Mouse (Mus musculus) thymus, adult 2 months (tissue): ENCODE measurements around the gene Aldh1b1. TPM values are rescaled to one million over a fixed set of nuclear protein-coding genes. Genes with fewer than 3 reads are reported as not detected.

ENCODE experiments used
- DNase-seq: peaks from one replicate; pipeline ENCODE4 v3.0.0; 2021
- H3K27ac ChIP-seq: fragments of 200-500 bp; 2 replicates; pipeline ENCODE4 v1.5.1; 2012; ENCODE audit warnings: low read length, control low read depth; ENCODE audit not compliant: control insufficient read depth, insufficient read depth
- H3K27me3 ChIP-seq: fragments of 200-500 bp; 2 replicates; pipeline ENCODE4 v1.6.1; 2012; ENCODE audit warnings: mild to moderate bottlenecking, low read length, moderate library complexity, mixed read lengths; ENCODE audit not compliant: control insufficient read depth, insufficient read depth
- H3K36me3 ChIP-seq: fragments of 200-500 bp; 2 replicates; pipeline ENCODE4 v1.6.1; 2012; ENCODE audit warnings: mild to moderate bottlenecking, low read length, moderate library complexity; ENCODE audit not compliant: control insufficient read depth, insufficient read depth
- H3K4me1 ChIP-seq: fragments of 200-500 bp; replicated peaks from 2 replicates; pipeline ENCODE4 v1.6.1; 2012; ENCODE audit warnings: low read length; ENCODE audit not compliant: control insufficient read depth, insufficient read depth
- H3K4me3 ChIP-seq: fragments of 200-500 bp; 2 replicates; pipeline ENCODE4 v1.5.1; 2012; ENCODE audit warnings: mild to moderate bottlenecking, low read length, control low read depth, moderate library complexity; ENCODE audit not compliant: control insufficient read depth, insufficient read depth
- CTCF ChIP-seq: fragments of 200-500 bp; IDR thresholded peaks from 2 replicates; pipeline ENCODE4 v1.5.1; 2012; ENCODE audit warnings: mild to moderate bottlenecking, control low read depth, low read length, moderate library complexity, borderline replicate concordance; ENCODE audit not compliant: control insufficient read depth, poor library complexity, insufficient read depth; ENCODE audit errors: extremely low read depth
- POLR2A ChIP-seq: fragments of 200-500 bp; IDR thresholded peaks from 2 replicates; pipeline ENCODE4 v1.6.1; 2012; ENCODE audit warnings: mild to moderate bottlenecking, low read length, control low read depth, moderate library complexity; ENCODE audit not compliant: control insufficient read depth, poor library complexity, insufficient read depth; ENCODE audit errors: extremely low read depth
- WGBS: fragments of 180-500 bp; shearing (Covaris S2); methylation state at CpG from one replicate; pipeline ENCODE4 v1.1.7; 2018; 5-methylcytosine and 5-hydroxymethylcytosine counted together
- polyA plus RNA-seq: library from polyadenylated mRNA; depleted of rRNA; stranded (reverse); fragments of >200 nt; gene quantifications from 2 replicates; pipeline ENCODE4 v1.2.3, GENCODE M21; 2012

Aldh1b1 gene
- polyA plus RNA-seq, 1 experiment: 9.6 TPM

- no peaks in the 10 kb centered on the region for H3K27me3 ChIP-seq
- no peak for DNase-seq
- no peak overlapping the region for H3K4me3 ChIP-seq
- no peak overlapping the region for H3K27ac ChIP-seq
- no peaks in the 10 kb centered on the region for H3K4me1 ChIP-seq
- WGBS: 83% methylated on average over 7 of the region's 7 CpGs
- H3K36me3 ChIP-seq: no peaks in the 10 kb centered on the region
- no peak for TF ChIP-seq CTCF
- no peak for TF ChIP-seq POLR2A
These were observed 9.2 kb downstream of the Aldh1b1 start for GRCm38 (mm10) chr4:45808034-45808433.

- Histone ChIP-seq H3K27ac (no peak overlapping the region), H3K4me1 (no peaks in the 10 kb centered on the region), H3K4me3 (no peak overlapping the region), H3K27me3 (no peaks in the 10 kb centered on the region), H3K36me3 (no peaks in the 10 kb centered on the region)
- TF ChIP-seq POLR2A (no peak), CTCF (no peak)
- DNase-seq: no peak
- 79% methylated on average over 8 of the region's 8 CpGs for WGBS
These were observed 12.4 kb downstream of the Aldh1b1 start for GRCm38 (mm10) chr4:45811250-45811649.

- no peak overlapping the region for H3K4me3 ChIP-seq
- peaks cover 8% of the 10 kb centered on the region; the same call in 1 of the 2 replicates for H3K4me1 ChIP-seq
- no peak overlapping the region; the same call in 1 of the 2 replicates for H3K27ac ChIP-seq
- TF ChIP-seq POLR2A (no peak), CTCF (no peak)
- 64% methylated on average over 7 of the region's 7 CpGs for WGBS
- DNase-seq: peak; percentile 36
- H3K36me3 ChIP-seq: no peaks in the 10 kb centered on the region
- no peaks in the 10 kb centered on the region for H3K27me3 ChIP-seq
These were observed 16.7 kb downstream of the Aldh1b1 start for GRCm38 (mm10) chr4:45815542-45815941.

GRCm38 (mm10) chr4:45818814-45819207 lies 20.0 kb downstream of the Aldh1b1 start:
- no peak for DNase-seq
- H3K4me3 ChIP-seq: no peak overlapping the region
- WGBS: 21% methylated on average over 4 of the region's 4 CpGs
- peaks cover 8% of the 10 kb centered on the region; the same call in 1 of the 2 replicates for H3K4me1 ChIP-seq
- no peak overlapping the region for H3K27ac ChIP-seq
- H3K36me3 ChIP-seq: no peaks in the 10 kb centered on the region
- no peaks in the 10 kb centered on the region; the same call in 1 of the 2 replicates for H3K27me3 ChIP-seq
- TF ChIP-seq CTCF (no peak), POLR2A (no peak)

GRCm38 (mm10) chr4:45819208-45819931 lies 20.5 kb downstream of the Aldh1b1 start:
- Histone ChIP-seq H3K36me3 (no peaks in the 10 kb centered on the region), H3K4me3 (no peak overlapping the region; the same call in 1 of the 2 replicates), H3K27ac (no peak overlapping the region), H3K27me3 (peaks cover 2% of the 10 kb centered on the region; the same call in 1 of the 2 replicates), H3K4me1 (peaks cover 8% of the 10 kb centered on the region; the same call in 1 of the 2 replicates)
- no peak for DNase-seq
- TF ChIP-seq CTCF: no peak
- TF ChIP-seq POLR2A: no peak
- WGBS: 3% methylated on average over 17 of the region's 17 CpGs

- H3K36me3 ChIP-seq: no peaks in the 10 kb centered on the region
- TF ChIP-seq CTCF: no peak
- TF ChIP-seq POLR2A: no peak
- H3K27me3 ChIP-seq: peaks cover 8% of the 10 kb centered on the region; the same call in 1 of the 2 replicates
- H3K4me3 ChIP-seq: no peak overlapping the region
- peak; percentile 56 for DNase-seq
- H3K4me1 ChIP-seq: peaks cover 8% of the 10 kb centered on the region; the same call in 1 of the 2 replicates
- WGBS: 44% methylated on average over 8 of the region's 8 CpGs
- no peak overlapping the region for H3K27ac ChIP-seq
These were observed 21.4 kb downstream of the Aldh1b1 start for GRCm38 (mm10) chr4:45820074-45820830.
